Mouse (Mus musculus) adrenal gland, adult 10 weeks (tissue): ENCODE data around the gene 2900011O08Rik. TPM values are rescaled to one million over a fixed set of nuclear protein-coding genes. Genes with fewer than 3 reads are reported as not detected.

Source experiments
- polyA plus RNA-seq: library from polyadenylated mRNA; stranded (reverse); fragments of 350-450 nt; fragmentation: Illumina TruSeq; extraction: RNeasy Lipid Tissue Mini Kit (QIAGEN cat#74804); gene quantifications from one replicate; pipeline ENCODE4 v1.2.3, GENCODE M21; 2014; ENCODE audit warnings: low read depth, low replicate concordance

The 2900011O08Rik gene
- 0.52 TPM for polyA plus RNA-seq

GRCm38 (mm10) chr16:13986574-13987478 is at the start of gene 2900011O08Rik, which contains the start of gene Ifitm7:
TSS of gene 2900011O08Rik (plus strand) at chr16:13986604.
TSS of gene Ifitm7 (minus strand) at chr16:13986888.

Other genes with a start within 250 kb of the 2900011O08Rik start
- 79.5 TPM for gene Rrn3, start 205.9 kb upstream of the 2900011O08Rik start, polyA plus RNA-seq
- 73.6 TPM for gene Ntan1, start 167.8 kb upstream of the 2900011O08Rik start, polyA plus RNA-seq
- gene Pdxdc1, start 83.5 kb upstream of the 2900011O08Rik start, polyA plus RNA-seq: 100 TPM
- 61.1 TPM for gene Mpv17l, start 83.4 kb upstream of the 2900011O08Rik start, polyA plus RNA-seq
- gene Ifitm7, start 284 bp downstream of the 2900011O08Rik start, polyA plus RNA-seq: not detected
- gene Nde1, start 176.7 kb downstream of the 2900011O08Rik start, polyA plus RNA-seq: 21.3 TPM
- gene Marf1, start 176.7 kb downstream of the 2900011O08Rik start, polyA plus RNA-seq: 124 TPM